Mouse (Mus musculus): ENCODE measurements around the gene Adcy10. TPM values are rescaled to one million over a fixed set of nuclear protein-coding genes. Genes with fewer than 3 reads are reported as not detected.
A peak's percentile ranks its signal among the peaks of the same experiment; 100 is the strongest.

The Adcy10 gene
- polyA plus RNA-seq, 1 experiment from 2014 or later, result 0.20 TPM

GRCm38 (mm10) chr1:165604203-165604602 is 119.2 kb downstream of the Adcy10 start:
- 84% methylated on average over 8 of the region's 8 CpGs for WGBS
- no peaks in the 10 kb centered on the region for H3K27me3 ChIP-seq (replicated peaks; ENCODE audit: control insufficient read depth, insufficient read depth, low read length)
- no peak overlapping the region for H3K27ac ChIP-seq (ENCODE audit: low read depth)
- no peaks in the 10 kb centered on the region for H3K9me3 ChIP-seq (ENCODE audit: control insufficient read depth, low read length)
- no peak overlapping the region for H3K4me2 ChIP-seq (ENCODE audit: low read length)
- DNase-seq (ENCODE audit: low spot score) (no peak), ATAC-seq (replicated peaks; ENCODE audit: low FRiP score, low TSS enrichment, low read depth) (no peak)
- H3K4me3 ChIP-seq (ENCODE audit: low read depth, low read length), result no peak overlapping the region
- H3K9ac ChIP-seq (ENCODE audit: low read length), result no peak overlapping the region
- peaks cover 4% of the 10 kb centered on the region for H3K4me1 ChIP-seq (replicated peaks; ENCODE audit: control insufficient read depth, insufficient read depth, low read length)
- H3K36me3 ChIP-seq (ENCODE audit: control insufficient read depth, insufficient read depth, low read length), result peaks cover 77% of the 10 kb centered on the region

GRCm38 (mm10) chr1:165605108-165605507 is 120.1 kb downstream of the Adcy10 start:
- H3K4me1 ChIP-seq (replicated peaks; ENCODE audit: control insufficient read depth, insufficient read depth, low read length), result peaks cover 9% of the 10 kb centered on the region
- H3K36me3 ChIP-seq (ENCODE audit: control insufficient read depth, insufficient read depth, low read length), result peaks cover 73% of the 10 kb centered on the region
- no peak overlapping the region for H3K9ac ChIP-seq (ENCODE audit: low read length)
- H3K27ac ChIP-seq (ENCODE audit: low read depth), result no peak overlapping the region
- no peaks in the 10 kb centered on the region for H3K9me3 ChIP-seq (ENCODE audit: control insufficient read depth, low read length)
- no peak overlapping the region for H3K4me3 ChIP-seq (ENCODE audit: low read depth, low read length)
- H3K4me2 ChIP-seq (ENCODE audit: low read length), result no peak overlapping the region
- ATAC-seq (replicated peaks; ENCODE audit: low FRiP score, low TSS enrichment, low read depth) (no peak), DNase-seq (ENCODE audit: low spot score) (no peak)
- WGBS, result 92% methylated on average over 3 of the region's 3 CpGs
- no peaks in the 10 kb centered on the region for H3K27me3 ChIP-seq (replicated peaks; ENCODE audit: control insufficient read depth, insufficient read depth, low read length)

- Histone ChIP-seq H3K4me1 (replicated peaks; ENCODE audit: control insufficient read depth, insufficient read depth, low read length) (peaks cover 9% of the 10 kb centered on the region), H3K9me3 (ENCODE audit: control insufficient read depth, low read length) (no peaks in the 10 kb centered on the region), H3K36me3 (ENCODE audit: control insufficient read depth, insufficient read depth, low read length) (peaks cover 72% of the 10 kb centered on the region), H3K9ac (ENCODE audit: low read length) (no peak overlapping the region), H3K27ac (ENCODE audit: low read depth) (no peak overlapping the region), H3K4me3 (ENCODE audit: low read depth, low read length) (no peak overlapping the region), H3K4me2 (ENCODE audit: low read length) (no peak overlapping the region), H3K27me3 (replicated peaks; ENCODE audit: control insufficient read depth, insufficient read depth, low read length) (no peaks in the 10 kb centered on the region)
- no peak for DNase-seq (ENCODE audit: low spot score)
- WGBS, result 86% methylated on average over 6 of the region's 6 CpGs
- no peak for ATAC-seq (replicated peaks; ENCODE audit: low FRiP score, low TSS enrichment, low read depth)
Observed at GRCm38 (mm10) chr1:165605774-165606173, 120.8 kb downstream of the Adcy10 start.

- ATAC-seq (replicated peaks; ENCODE audit: low FRiP score, low TSS enrichment, low read depth), result no peak
- H3K36me3 ChIP-seq (ENCODE audit: control insufficient read depth, insufficient read depth, low read length), result peaks cover 45% of the 10 kb centered on the region
- H3K4me1 ChIP-seq (replicated peaks; ENCODE audit: control insufficient read depth, insufficient read depth, low read length), result peaks cover 9% of the 10 kb centered on the region
- no peak overlapping the region for H3K27ac ChIP-seq (ENCODE audit: low read depth)
- WGBS, result 42% methylated on average over 4 of the region's 4 CpGs
- no peak for DNase-seq (ENCODE audit: low spot score)
- H3K27me3 ChIP-seq (replicated peaks; ENCODE audit: control insufficient read depth, insufficient read depth, low read length), result no peaks in the 10 kb centered on the region
- H3K4me2 ChIP-seq (ENCODE audit: low read length), result no peak overlapping the region
- H3K9me3 ChIP-seq (ENCODE audit: control insufficient read depth, low read length), result no peaks in the 10 kb centered on the region
- H3K9ac ChIP-seq (ENCODE audit: low read length), result no peak overlapping the region
- no peak overlapping the region for H3K4me3 ChIP-seq (ENCODE audit: low read depth, low read length)
Observed at GRCm38 (mm10) chr1:165608904-165609303, 123.9 kb downstream of the Adcy10 start.

GRCm38 (mm10) chr1:165609495-165610320 is 124.7 kb downstream of the Adcy10 start:
- no peak overlapping the region for H3K4me3 ChIP-seq (ENCODE audit: low read depth, low read length)
- H3K27me3 ChIP-seq (replicated peaks; ENCODE audit: control insufficient read depth, insufficient read depth, low read length), result no peaks in the 10 kb centered on the region
- 35% methylated on average over 7 of the region's 7 CpGs for WGBS
- no peak for ATAC-seq (replicated peaks; ENCODE audit: low FRiP score, low TSS enrichment, low read depth)
- no peak overlapping the region for H3K9ac ChIP-seq (ENCODE audit: low read length)
- no peak for DNase-seq (ENCODE audit: low spot score)
- H3K4me2 ChIP-seq (ENCODE audit: low read length), result no peak overlapping the region
- no peaks in the 10 kb centered on the region for H3K9me3 ChIP-seq (ENCODE audit: control insufficient read depth, low read length)
- H3K36me3 ChIP-seq (ENCODE audit: control insufficient read depth, insufficient read depth, low read length), result peaks cover 40% of the 10 kb centered on the region
- peak overlapping the region; percentile 48; the same call in 1 of the 2 replicates for H3K27ac ChIP-seq (ENCODE audit: low read depth)
- peaks cover 9% of the 10 kb centered on the region for H3K4me1 ChIP-seq (replicated peaks; ENCODE audit: control insufficient read depth, insufficient read depth, low read length)

GRCm38 (mm10) chr1:165610321-165610999 is 125.5 kb downstream of the Adcy10 start:
- 59% methylated on average over 9 of the region's 9 CpGs for WGBS
- H3K4me1 ChIP-seq (replicated peaks; ENCODE audit: control insufficient read depth, insufficient read depth, low read length), result peaks cover 9% of the 10 kb centered on the region
- H3K27ac ChIP-seq (ENCODE audit: low read depth), result 0 out of 2 replicates have a peak overlapping the region, but pooled peaks have one; percentile 33
- H3K27me3 ChIP-seq (replicated peaks; ENCODE audit: control insufficient read depth, insufficient read depth, low read length), result no peaks in the 10 kb centered on the region
- H3K9ac ChIP-seq (ENCODE audit: low read length), result no peak overlapping the region
- peaks cover 40% of the 10 kb centered on the region for H3K36me3 ChIP-seq (ENCODE audit: control insufficient read depth, insufficient read depth, low read length)
- H3K4me2 ChIP-seq (ENCODE audit: low read length), result no peak overlapping the region
- no peak overlapping the region for H3K4me3 ChIP-seq (ENCODE audit: low read depth, low read length)
- ATAC-seq (replicated peaks; ENCODE audit: low FRiP score, low TSS enrichment, low read depth), result no peak
- DNase-seq (ENCODE audit: low spot score), result no peak
- H3K9me3 ChIP-seq (ENCODE audit: control insufficient read depth, low read length), result peaks cover 7% of the 10 kb centered on the region; the same call in 1 of the 2 replicates

- Histone ChIP-seq H3K9me3 (ENCODE audit: control insufficient read depth, low read length) (peaks cover 7% of the 10 kb centered on the region; the same call in 1 of the 2 replicates), H3K4me2 (ENCODE audit: low read length) (no peak overlapping the region), H3K27me3 (replicated peaks; ENCODE audit: control insufficient read depth, insufficient read depth, low read length) (no peaks in the 10 kb centered on the region), H3K27ac (ENCODE audit: low read depth) (no peak overlapping the region), H3K4me3 (ENCODE audit: low read depth, low read length) (no peak overlapping the region), H3K36me3 (ENCODE audit: control insufficient read depth, insufficient read depth, low read length) (peaks cover 23% of the 10 kb centered on the region), H3K9ac (ENCODE audit: low read length) (no peak overlapping the region), H3K4me1 (replicated peaks; ENCODE audit: control insufficient read depth, insufficient read depth, low read length) (peaks cover 21% of the 10 kb centered on the region)
- DNase-seq (ENCODE audit: low spot score) (no peak), ATAC-seq (replicated peaks; ENCODE audit: low FRiP score, low TSS enrichment, low read depth) (no peak)
- 64% methylated on average over 5 of the region's 5 CpGs for WGBS
Observed at GRCm38 (mm10) chr1:165612714-165613113, 127.7 kb downstream of the Adcy10 start.

- H3K4me3 ChIP-seq (ENCODE audit: low read depth, low read length), result no peak overlapping the region
- peaks cover 30% of the 10 kb centered on the region for H3K4me1 ChIP-seq (replicated peaks; ENCODE audit: control insufficient read depth, insufficient read depth, low read length)
- no peak overlapping the region for H3K27ac ChIP-seq (ENCODE audit: low read depth)
- peaks cover 7% of the 10 kb centered on the region; the same call in 1 of the 2 replicates for H3K9me3 ChIP-seq (ENCODE audit: control insufficient read depth, low read length)
- no peak overlapping the region for H3K9ac ChIP-seq (ENCODE audit: low read length)
- H3K4me2 ChIP-seq (ENCODE audit: low read length), result no peak overlapping the region
- ATAC-seq (replicated peaks; ENCODE audit: low FRiP score, low TSS enrichment, low read depth) (no peak), DNase-seq (ENCODE audit: low spot score) (no peak)
- no peaks in the 10 kb centered on the region for H3K27me3 ChIP-seq (replicated peaks; ENCODE audit: control insufficient read depth, insufficient read depth, low read length)
- H3K36me3 ChIP-seq (ENCODE audit: control insufficient read depth, insufficient read depth, low read length), result peaks cover 14% of the 10 kb centered on the region
- 83% methylated on average over 4 of the region's 4 CpGs for WGBS
Observed at GRCm38 (mm10) chr1:165613926-165614325, 128.9 kb downstream of the Adcy10 start.

All from intestine, embryonic 14.5 days (tissue).